Mouse (Mus musculus): ENCODE measurements around the gene Slc44a5.
"Not testable (repeated sequence)": the region's sequence is repeated elsewhere in the genome, so short reads cannot be mapped to it uniquely, and the experiment has no call there.

The Slc44a5 gene

GRCm38 (mm10) chr3:153969451-153969850 lies 3.8 kb upstream of the Slc44a5 start:
- DNase-seq, result no peak

GRCm38 (mm10) chr3:153973949-153974760 lies 919 bp downstream of the Slc44a5 start:
- DNase-seq, result no peak

GRCm38 (mm10) chr3:153975060-153975459 lies 1.8 kb downstream of the Slc44a5 start:
- DNase-seq, result no peak

- no peak for DNase-seq
These were observed 2.6 kb downstream of the Slc44a5 start for GRCm38 (mm10) chr3:153975791-153976190.

GRCm38 (mm10) chr3:153980611-153981010 lies 7.4 kb downstream of the Slc44a5 start:
- DNase-seq, result no peak

GRCm38 (mm10) chr3:153984428-153985340 lies 11.4 kb downstream of the Slc44a5 start:
- peak; percentile 30 to 68 for DNase-seq

- DNase-seq, result no peak
These were observed 26.7 kb downstream of the Slc44a5 start for GRCm38 (mm10) chr3:153999797-154000528.

- DNase-seq, result no peak
These were observed 28.1 kb downstream of the Slc44a5 start for GRCm38 (mm10) chr3:154001348-154001747.

GRCm38 (mm10) chr3:154046876-154047275 lies 73.6 kb downstream of the Slc44a5 start:
- DNase-seq, result no peak

GRCm38 (mm10) chr3:154053331-154053730 lies 80.1 kb downstream of the Slc44a5 start:
- DNase-seq, result no peak

GRCm38 (mm10) chr3:154057464-154057863 lies 84.2 kb downstream of the Slc44a5 start:
- no peak for DNase-seq

- no peak for DNase-seq
These were observed 85.0 kb downstream of the Slc44a5 start for GRCm38 (mm10) chr3:154058200-154058599.

GRCm38 (mm10) chr3:154071989-154072388 lies 98.8 kb downstream of the Slc44a5 start:
- not testable (repeated sequence) for DNase-seq

GRCm38 (mm10) chr3:154075749-154076148 lies 102.5 kb downstream of the Slc44a5 start:
- no peak for DNase-seq

- no peak for DNase-seq
These were observed 108.5 kb downstream of the Slc44a5 start for GRCm38 (mm10) chr3:154081687-154082086.

- no peak for DNase-seq
These were observed 109.0 kb downstream of the Slc44a5 start for GRCm38 (mm10) chr3:154082241-154082640.

GRCm38 (mm10) chr3:154082961-154083360 lies 109.7 kb downstream of the Slc44a5 start:
- DNase-seq, result no peak

- no peak for DNase-seq
These were observed 116.8 kb downstream of the Slc44a5 start for GRCm38 (mm10) chr3:154089996-154090395.

- no peak for DNase-seq
These were observed 118.5 kb downstream of the Slc44a5 start for GRCm38 (mm10) chr3:154091468-154092338.

GRCm38 (mm10) chr3:154092466-154092865 lies 119.2 kb downstream of the Slc44a5 start:
- no peak for DNase-seq

- DNase-seq, result no peak
These were observed 120.6 kb downstream of the Slc44a5 start for GRCm38 (mm10) chr3:154093745-154094322.

All from kidney, postnatal 36 days (tissue).